Mouse (Mus musculus) neural tube, embryonic 14.5 days (tissue): ENCODE measurements around the gene Dlg4. TPM values are rescaled to one million over a fixed set of nuclear protein-coding genes. Genes with fewer than 3 reads are reported as not detected.

Experiments
- ATAC-seq: fragments of 200-750 bp; cut with Nextera tagmentation; 2 replicates; pipeline ENCODE4 v1.8.0; 2017; ENCODE audit warnings: low read depth, mild to moderate bottlenecking, moderate TSS enrichment, moderate library complexity
- H3K27ac ChIP-seq: fragments of 300-500 bp; sonication (generic); 2 replicates; pipeline ENCODE4 v1.5.1; 2014; ENCODE audit warnings: low read depth, mild to moderate bottlenecking, control low read depth, low read length, moderate library complexity, mixed read lengths
- H3K27me3 ChIP-seq: fragments of 300-500 bp; sonication (generic); 2 replicates; pipeline ENCODE4 v1.6.1; 2014; ENCODE audit warnings: low read length; ENCODE audit not compliant: control insufficient read depth, insufficient read depth
- H3K36me3 ChIP-seq: fragments of 300-500 bp; sonication (generic); 2 replicates; pipeline ENCODE4 v1.6.1; 2014; ENCODE audit warnings: low read length, mixed read lengths; ENCODE audit not compliant: control insufficient read depth, insufficient read depth
- H3K4me1 ChIP-seq: fragments of 300-500 bp; sonication (generic); 2 replicates; pipeline ENCODE4 v1.6.1; 2014; ENCODE audit warnings: low read length; ENCODE audit not compliant: control insufficient read depth, insufficient read depth
- H3K4me2 ChIP-seq: fragments of 300-500 bp; sonication (generic); 2 replicates; pipeline ENCODE4 v1.6.1; 2014; ENCODE audit warnings: mild to moderate bottlenecking, low read depth, low read length, control low read depth
- H3K4me3 ChIP-seq: fragments of 300-500 bp; sonication (generic); 2 replicates; pipeline ENCODE4 v1.5.1; 2014; ENCODE audit warnings: low read depth, low read length, control low read depth, mixed read lengths
- H3K9ac ChIP-seq: fragments of 300-500 bp; sonication (generic); replicated peaks from 2 replicates; pipeline ENCODE4 v1.6.1; 2014; ENCODE audit warnings: low read depth, mild to moderate bottlenecking, control low read depth, low read length, mixed read lengths
- H3K9me3 ChIP-seq: fragments of 300-500 bp; sonication (generic); 2 replicates; pipeline ENCODE4 v1.6.1; 2016; ENCODE audit warnings: low read length; ENCODE audit not compliant: control insufficient read depth
- WGBS: fragments of 180-500 bp; shearing (Covaris S2); extraction: QIAGEN DNeasy Blood & Tissue Kit; methylation state at CpG from one replicate; pipeline ENCODE4 v1.1.7; 2014; 5-methylcytosine and 5-hydroxymethylcytosine counted together
- polyA plus RNA-seq: library from polyadenylated mRNA; unstranded; fragments of >200 nt; fragmentation: Nextera tagmentation; extraction: Ambion mirVana; gene quantifications from 2 replicates; pipeline ENCODE4 v1.2.1, GENCODE M21; 2014

Gene Dlg4
- polyA plus RNA-seq, 1 experiment from 2014 or later = 31.6 TPM

- Histone ChIP-seq H3K4me2 (peak overlapping the region; percentile 94), H3K4me1 (peaks cover 53% of the 10 kb centered on the region), H3K9me3 (no peaks in the 10 kb centered on the region), H3K27me3 (no peaks in the 10 kb centered on the region), H3K27ac (peak overlapping the region; percentile 95), H3K9ac (peak overlapping the region; percentile 44), H3K4me3 (peak overlapping the region; percentile 80), H3K36me3 (no peaks in the 10 kb centered on the region)
- under 1% methylated on average over 38 of the region's 40 CpGs for WGBS
- peak; percentile 69 for ATAC-seq
Observed at GRCm38 (mm10) chr11:70021264-70022132, 4.8 kb downstream of the Dlg4 start.

DNA sequence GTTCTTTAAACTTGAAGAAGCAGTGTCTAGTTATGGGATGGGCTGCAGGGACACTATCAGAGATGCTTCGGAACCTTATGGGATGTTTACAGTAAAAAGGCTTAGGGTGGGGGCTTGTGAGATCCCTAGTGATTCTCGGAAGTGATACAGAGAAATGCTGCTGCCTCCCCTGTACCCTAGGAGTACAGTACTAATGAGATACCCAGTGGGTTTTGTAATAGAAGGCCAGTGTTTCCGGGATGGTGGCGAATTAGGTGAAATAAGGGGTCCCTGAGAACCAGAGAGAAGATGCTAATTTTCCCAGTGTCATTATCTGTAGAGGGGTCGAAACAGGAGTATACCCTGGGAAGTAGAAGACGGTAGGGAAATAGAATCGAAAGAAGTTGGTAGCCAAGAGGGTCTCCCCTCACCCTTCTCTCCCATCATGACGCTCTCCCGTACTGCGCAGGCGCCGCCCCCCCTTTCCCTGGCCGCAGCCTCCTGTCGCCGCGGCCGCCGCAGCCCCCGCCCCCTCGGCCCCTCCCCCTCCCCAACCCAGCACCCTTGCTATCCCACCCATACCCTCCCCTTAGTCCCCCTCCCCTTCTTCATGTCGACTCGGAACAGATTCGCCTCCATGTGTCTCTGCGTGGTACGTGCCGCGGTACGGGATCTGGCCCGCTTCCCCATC lies 6.9 kb downstream of the Dlg4 start:
- 8% methylated on average over 20 of the region's 29 CpGs for WGBS
- Histone ChIP-seq H3K9me3 (no peaks in the 10 kb centered on the region), H3K27me3 (no peaks in the 10 kb centered on the region), H3K9ac (peak overlapping the region; percentile 42), H3K27ac (peak overlapping the region; percentile 74), H3K4me1 (peaks cover 67% of the 10 kb centered on the region), H3K36me3 (no peaks in the 10 kb centered on the region), H3K4me2 (peak overlapping the region; percentile 72), H3K4me3 (peak overlapping the region; percentile 32)
- ATAC-seq = no peak

DNA sequence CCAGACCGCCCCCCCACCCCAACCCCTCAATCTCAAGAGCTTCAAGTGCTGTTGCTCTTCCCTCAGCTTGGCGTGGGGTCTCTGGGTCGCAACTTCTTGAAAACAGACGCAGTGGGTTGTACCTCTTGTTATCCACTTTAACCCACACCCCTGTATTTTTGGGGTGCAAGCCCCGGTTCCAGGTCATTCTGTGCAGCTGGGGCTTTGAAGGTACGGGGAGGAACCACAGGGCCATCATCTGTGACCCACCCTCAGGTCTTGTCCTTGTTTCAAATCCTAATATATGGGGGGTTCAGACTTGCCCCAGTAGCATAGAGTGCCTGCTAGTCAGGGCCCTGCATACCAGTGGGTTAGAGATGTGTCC lies 7.4 kb downstream of the Dlg4 start:
- no peak for ATAC-seq
- 15% methylated on average over 6 of the region's 6 CpGs for WGBS
- Histone ChIP-seq H3K4me3 (peak overlapping the region; percentile 32), H3K4me2 (peak overlapping the region; percentile 72), H3K9me3 (no peaks in the 10 kb centered on the region), H3K27ac (peak overlapping the region; percentile 39; the same call in 1 of the 2 replicates), H3K9ac (peak overlapping the region; percentile 42), H3K27me3 (no peaks in the 10 kb centered on the region), H3K36me3 (no peaks in the 10 kb centered on the region), H3K4me1 (peaks cover 69% of the 10 kb centered on the region)

GRCm38 (mm10) chr11:70026689-70027088 lies 9.9 kb downstream of the Dlg4 start:
- ATAC-seq = no peak
- peaks cover 11% of the 10 kb centered on the region; the same call in 1 of the 2 replicates for H3K36me3 ChIP-seq
- 0 out of 2 replicates have a peak overlapping the region, but pooled peaks have one; percentile 28 for H3K9ac ChIP-seq
- H3K27ac ChIP-seq = peak overlapping the region; percentile 96; the same call in 1 of the 2 replicates
- no peaks in the 10 kb centered on the region for H3K9me3 ChIP-seq
- H3K4me1 ChIP-seq = peaks cover 70% of the 10 kb centered on the region
- H3K4me3 ChIP-seq = peak overlapping the region; percentile 19; the same call in 1 of the 2 replicates
- WGBS = 4% methylated on average over 19 of the region's 19 CpGs
- no peaks in the 10 kb centered on the region for H3K27me3 ChIP-seq
- peak overlapping the region; percentile 52 for H3K4me2 ChIP-seq

DNA sequence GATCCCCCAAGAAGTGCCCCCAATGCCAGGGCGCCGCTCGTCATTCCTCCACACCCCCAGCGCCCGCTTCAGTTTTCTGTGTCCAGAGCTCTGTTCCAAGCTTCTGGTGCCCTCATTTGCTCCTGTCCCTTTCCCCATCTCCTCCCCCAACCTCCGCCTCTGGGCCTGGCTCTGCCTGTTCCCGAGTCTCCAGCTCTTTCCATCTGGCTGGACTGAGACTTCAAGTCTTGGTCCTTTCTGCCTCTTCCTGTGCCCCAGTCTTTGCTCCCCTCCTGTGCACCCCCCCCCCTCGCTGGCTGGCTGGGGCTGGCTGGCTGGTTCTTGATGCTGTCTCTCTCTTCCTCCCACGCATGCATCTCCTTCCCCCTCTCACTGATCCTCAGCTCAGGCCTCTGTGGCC lies 10.7 kb downstream of the Dlg4 start:
- ATAC-seq = no peak
- Histone ChIP-seq H3K4me3 (peak overlapping the region; percentile 19; the same call in 1 of the 2 replicates), H3K4me2 (peak overlapping the region; percentile 52; the same call in 1 of the 2 replicates), H3K27me3 (no peaks in the 10 kb centered on the region), H3K36me3 (peaks cover 17% of the 10 kb centered on the region; the same call in 1 of the 2 replicates), H3K9ac (0 out of 2 replicates have a peak overlapping the region, but pooled peaks have one; percentile 28), H3K27ac (peak overlapping the region; percentile 96), H3K4me1 (peaks cover 65% of the 10 kb centered on the region), H3K9me3 (no peaks in the 10 kb centered on the region)
- 27% methylated on average over 9 of the region's 9 CpGs for WGBS

- H3K4me3 ChIP-seq = peak overlapping the region; percentile 19
- no peaks in the 10 kb centered on the region for H3K27me3 ChIP-seq
- no peaks in the 10 kb centered on the region for H3K9me3 ChIP-seq
- H3K27ac ChIP-seq = peak overlapping the region; percentile 96
- peak; percentile 8 for ATAC-seq
- 16% methylated on average over 12 of the region's 12 CpGs for WGBS
- H3K9ac ChIP-seq = peak overlapping the region; percentile 42
- H3K4me2 ChIP-seq = peak overlapping the region; percentile 52
- peaks cover 23% of the 10 kb centered on the region; the same call in 1 of the 2 replicates for H3K36me3 ChIP-seq
- H3K4me1 ChIP-seq = peaks cover 59% of the 10 kb centered on the region
Observed at GRCm38 (mm10) chr11:70028401-70029129, 11.8 kb downstream of the Dlg4 start.

- Histone ChIP-seq H3K36me3 (peaks cover 23% of the 10 kb centered on the region; the same call in 1 of the 2 replicates), H3K27ac (peak overlapping the region; percentile 96), H3K9me3 (no peaks in the 10 kb centered on the region), H3K4me3 (peak overlapping the region; percentile 19), H3K27me3 (no peaks in the 10 kb centered on the region), H3K4me1 (peaks cover 55% of the 10 kb centered on the region), H3K4me2 (peak overlapping the region; percentile 52), H3K9ac (peak overlapping the region; percentile 42; the same call in 1 of the 2 replicates)
- peak; percentile 94 for ATAC-seq
- 2% methylated on average over 20 of the region's 20 CpGs for WGBS
Observed at GRCm38 (mm10) chr11:70029130-70029801, 12.5 kb downstream of the Dlg4 start.
